Mouse (Mus musculus) lung, postnatal 10 days (tissue): ENCODE data around the gene Cdc42bpb.

Source experiments
- DNase-seq: peaks from one replicate; pipeline ENCODE4 v3.0.0; 2021

Gene Cdc42bpb

DNA sequence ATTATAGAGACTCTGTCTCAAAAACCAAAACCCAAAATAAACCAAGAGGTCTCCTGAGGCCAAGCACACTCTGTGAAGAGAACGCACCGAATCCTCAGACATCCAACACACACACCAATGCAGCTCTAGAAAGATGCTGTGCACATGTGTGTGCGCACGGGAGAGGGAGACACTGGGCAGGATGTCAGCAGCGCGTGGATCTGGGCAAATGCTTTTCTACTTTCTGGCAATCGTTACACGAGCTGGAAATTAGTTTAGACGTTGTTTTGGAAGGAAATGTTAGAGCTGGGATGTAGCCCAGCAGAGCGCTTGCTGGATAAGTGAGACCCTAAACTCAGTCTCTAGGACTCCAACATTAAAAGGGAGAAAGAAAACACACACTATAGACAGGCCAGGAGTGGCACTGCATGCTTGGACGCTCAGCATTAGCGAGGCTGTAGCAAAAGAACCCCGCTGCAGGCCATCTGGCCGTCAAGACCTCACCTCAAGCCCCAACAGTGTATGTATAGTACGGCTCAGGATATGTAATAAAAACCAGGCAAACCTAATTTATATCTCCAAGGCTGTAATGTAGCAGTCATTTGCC is 44.4 kb downstream of the Cdc42bpb start:
- peak; percentile 37 for DNase-seq

- DNase-seq, result no peak
Observed at GRCm38 (mm10) chr12:111332443-111332842, 45.1 kb downstream of the Cdc42bpb start.

DNA sequence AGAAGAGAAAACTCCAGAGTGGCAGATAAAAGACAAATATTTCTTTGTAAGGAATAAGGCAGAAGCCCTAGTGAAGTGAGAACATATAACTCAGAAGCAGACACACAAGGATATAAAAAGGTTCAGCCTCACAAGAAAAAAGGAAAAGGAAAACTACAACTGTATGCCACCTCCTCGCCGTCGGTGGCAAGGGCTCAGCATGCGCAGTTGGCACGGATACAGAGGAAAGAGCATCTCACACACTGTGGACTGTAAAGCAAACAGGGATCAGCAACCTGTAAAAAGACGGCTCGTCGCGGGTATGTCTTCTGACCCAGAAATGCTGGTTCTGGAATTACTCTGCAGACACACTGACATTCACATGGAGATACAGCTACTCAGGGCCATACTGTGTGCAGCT is 45.9 kb downstream of the Cdc42bpb start:
- DNase-seq, result no peak

GRCm38 (mm10) chr12:111329281-111329680 is 48.2 kb downstream of the Cdc42bpb start:
- no peak for DNase-seq

DNA sequence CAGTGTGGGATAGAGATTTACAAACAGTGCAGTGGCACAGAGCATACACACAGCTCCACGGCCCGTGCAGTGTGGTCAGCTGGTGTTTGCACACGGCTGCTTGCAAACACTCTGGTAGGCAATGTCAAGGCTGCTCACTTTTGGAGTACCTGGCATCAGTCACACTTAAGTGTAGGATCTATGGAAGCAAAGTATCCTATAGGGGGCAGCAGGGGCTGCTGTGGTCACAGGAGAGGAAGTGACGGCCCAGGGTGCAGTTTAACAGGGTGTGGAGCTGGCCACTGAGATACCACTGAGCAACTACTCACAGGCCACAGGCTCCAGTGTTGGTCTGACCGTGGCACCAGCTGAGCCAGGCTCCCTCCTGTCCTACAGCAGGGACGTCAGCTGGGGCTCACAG is 49.2 kb downstream of the Cdc42bpb start:
- DNase-seq, result peak; percentile 38

DNA sequence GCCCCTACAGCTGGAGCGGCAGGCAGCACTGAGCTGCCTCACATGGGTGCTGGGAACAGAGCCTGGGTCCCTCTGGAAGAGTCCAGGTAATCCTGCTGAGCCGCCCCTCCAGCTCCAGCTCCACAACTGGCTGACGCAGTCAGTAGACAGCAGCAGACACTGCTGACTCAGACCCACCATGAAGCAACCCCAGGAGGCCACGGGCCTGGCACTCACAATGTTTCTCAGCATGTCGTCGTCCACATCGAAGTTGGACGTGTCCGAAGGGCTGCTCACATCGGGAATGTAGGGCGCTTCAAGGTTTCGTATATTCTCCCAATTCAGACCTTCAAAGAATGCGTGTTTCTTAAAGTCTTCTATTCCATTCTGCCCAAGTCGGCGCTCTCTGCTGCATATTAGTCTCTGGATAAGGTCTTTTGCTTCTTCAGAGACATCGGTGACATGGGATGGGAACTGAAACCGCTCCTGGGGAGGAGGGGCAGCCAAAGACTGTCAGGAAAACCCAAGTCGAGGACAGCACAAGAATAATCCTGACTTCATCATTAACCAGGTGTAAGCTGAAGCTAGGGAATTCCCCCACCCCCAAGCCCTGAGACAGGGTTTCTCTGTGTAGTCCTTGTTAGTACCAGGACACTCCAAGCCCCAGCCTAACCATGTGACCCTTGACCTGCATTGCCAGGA is 51.6 kb downstream of the Cdc42bpb start:
- no peak for DNase-seq

DNA sequence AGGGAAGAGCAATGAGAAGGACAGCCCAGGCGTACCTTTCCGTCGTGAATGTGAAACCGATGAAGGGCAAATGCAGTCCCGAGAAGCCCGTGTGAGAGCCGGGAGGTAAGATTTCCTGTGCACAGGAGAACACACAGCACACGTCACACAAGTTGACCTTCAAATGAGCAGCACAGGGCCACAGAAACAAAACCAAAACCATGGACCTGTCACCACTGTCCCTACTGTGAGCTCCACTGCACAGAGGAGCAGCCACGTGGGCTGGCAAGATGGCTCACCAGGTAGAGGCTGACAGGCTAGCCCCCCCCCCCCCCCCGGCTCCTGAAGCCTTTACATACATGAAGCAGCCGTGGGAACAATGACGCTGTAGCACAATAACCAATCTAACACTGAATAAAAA is 52.6 kb downstream of the Cdc42bpb start:
- DNase-seq, result no peak

DNA sequence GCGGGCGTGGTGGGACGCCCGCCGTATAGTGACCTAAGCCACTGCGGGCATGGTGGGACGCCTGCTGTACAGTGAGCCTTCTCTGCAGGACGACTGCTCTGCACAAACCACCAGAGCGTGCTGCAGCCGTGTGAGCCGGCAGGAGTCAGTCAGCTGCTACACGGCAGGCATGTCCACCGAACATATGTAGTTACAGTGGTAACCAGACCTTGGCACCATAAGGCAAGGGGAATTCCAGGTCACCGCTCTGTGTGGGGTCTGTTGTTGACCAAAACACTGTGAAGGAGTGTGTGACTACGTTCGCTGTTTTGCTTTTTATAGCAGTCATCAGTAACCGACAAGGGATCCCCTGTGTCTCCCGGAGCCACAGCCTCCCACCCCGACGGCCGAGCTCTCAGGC is 53.0 kb downstream of the Cdc42bpb start:
- DNase-seq, result no peak

GRCm38 (mm10) chr12:111323423-111323822 is 54.1 kb downstream of the Cdc42bpb start:
- no peak for DNase-seq

GRCm38 (mm10) chr12:111321832-111322231 is 55.7 kb downstream of the Cdc42bpb start:
- peak; percentile 24 for DNase-seq

DNA sequence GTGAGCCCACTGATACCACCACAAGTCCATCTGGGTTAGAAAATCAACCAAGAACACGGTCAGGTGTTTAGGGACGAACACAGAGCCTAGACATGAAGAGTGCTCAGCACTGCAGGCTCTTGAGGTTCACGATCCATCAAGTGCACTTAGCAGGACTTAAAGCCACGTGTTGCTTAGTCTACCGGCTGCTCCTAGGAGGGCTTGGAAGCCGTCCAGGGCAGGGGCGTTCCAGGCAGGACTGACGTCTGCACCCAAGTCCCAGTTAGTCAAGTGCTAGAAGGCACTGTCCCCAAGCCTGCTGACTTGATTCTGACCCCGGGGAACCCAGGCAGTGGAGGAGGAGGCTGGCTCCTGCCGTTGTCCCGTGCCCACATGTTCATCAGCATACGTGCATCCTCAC is 57.0 kb downstream of the Cdc42bpb start:
- DNase-seq, result peak; percentile 77

GRCm38 (mm10) chr12:111317694-111318093 is 59.8 kb downstream of the Cdc42bpb start:
- DNase-seq, result peak; percentile 53

DNA sequence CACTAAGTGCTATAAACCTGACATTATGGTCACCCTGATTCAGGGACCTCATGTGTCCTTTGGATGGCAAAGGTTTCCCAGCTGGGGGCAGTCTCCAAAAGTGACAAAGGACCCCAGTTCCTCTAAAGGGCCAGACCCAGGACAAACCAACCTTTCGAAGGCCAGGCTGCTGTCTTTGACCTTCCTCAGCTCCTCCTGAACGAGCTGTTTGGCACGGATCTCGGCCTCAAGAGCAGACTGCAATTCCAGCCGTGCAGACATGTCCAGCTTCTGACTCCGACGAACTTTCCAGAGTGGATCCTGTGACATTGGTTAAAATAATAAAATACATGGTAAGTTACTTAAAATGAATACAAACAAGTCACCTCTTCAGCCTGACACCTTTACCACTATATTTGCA is 63.2 kb downstream of the Cdc42bpb start:
- no peak for DNase-seq

GRCm38 (mm10) chr12:111311775-111312174 is 65.7 kb downstream of the Cdc42bpb start:
- DNase-seq, result no peak

- no peak for DNase-seq
Observed at GRCm38 (mm10) chr12:111309931-111310330, 67.6 kb downstream of the Cdc42bpb start.

- no peak for DNase-seq
Observed at GRCm38 (mm10) chr12:111309256-111309655, 68.3 kb downstream of the Cdc42bpb start.

DNA sequence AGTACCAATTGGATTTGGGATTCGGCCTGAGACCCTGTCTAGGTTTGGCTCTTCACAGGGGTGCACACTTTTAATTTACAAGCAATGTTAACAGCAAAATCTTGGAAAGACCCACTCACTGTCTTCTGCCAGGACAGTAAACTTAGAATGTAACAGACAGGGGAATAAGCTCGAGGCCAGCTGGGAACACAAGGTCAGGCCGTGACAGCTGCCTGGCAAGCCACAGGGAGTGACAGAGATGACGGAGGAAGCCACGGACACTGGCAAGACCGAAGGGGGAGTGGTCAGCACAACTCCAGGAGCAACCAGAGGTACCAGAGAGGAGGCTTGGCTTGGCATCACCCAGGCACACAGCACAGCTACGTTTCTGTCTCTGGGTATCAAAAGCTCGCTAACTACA is 70.7 kb downstream of the Cdc42bpb start:
- peak; percentile 32 for DNase-seq

GRCm38 (mm10) chr12:111303702-111304337 is 73.7 kb downstream of the Cdc42bpb start:
- no peak for DNase-seq

DNA sequence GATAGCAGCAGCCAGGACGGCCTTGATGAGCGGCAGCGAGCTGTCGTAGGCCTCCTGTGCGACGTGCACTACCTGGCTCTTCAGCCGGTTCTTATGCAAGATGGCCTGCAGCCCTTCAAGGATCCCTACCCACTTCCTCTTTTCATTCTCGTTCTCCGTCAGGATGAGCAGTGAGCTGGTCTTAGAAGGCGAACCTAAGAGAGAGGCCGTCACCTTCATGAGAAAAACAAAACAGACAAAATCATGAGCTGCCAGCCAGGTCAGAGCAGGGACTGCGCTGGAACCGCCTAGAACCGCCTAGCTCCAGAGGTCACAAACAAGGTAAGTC is 75.5 kb downstream of the Cdc42bpb start:
- DNase-seq, result no peak

GRCm38 (mm10) chr12:111301322-111302017 is 76.0 kb downstream of the Cdc42bpb start:
- DNase-seq, result no peak

DNA sequence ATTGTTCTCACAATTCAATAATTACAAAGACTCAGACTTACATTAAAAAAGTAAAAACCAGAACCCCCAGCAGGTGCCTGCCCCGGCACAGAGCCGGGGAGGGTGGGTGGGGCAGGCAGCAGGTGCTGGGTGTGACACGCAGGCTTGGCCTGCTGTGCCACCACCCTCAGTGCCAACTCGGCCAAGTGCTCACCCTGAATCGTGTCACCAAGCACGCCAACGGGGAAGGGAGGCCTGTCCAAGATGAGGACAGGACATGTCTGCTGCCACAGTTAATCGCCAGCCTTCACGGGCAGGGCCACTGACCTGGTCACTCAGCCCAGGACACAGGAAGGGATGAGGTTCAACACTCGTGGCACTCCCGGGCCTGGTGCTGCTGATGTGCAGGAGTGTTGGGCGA is 84.5 kb downstream of the Cdc42bpb start:
- no peak for DNase-seq

- peak; percentile 30 for DNase-seq
Observed at GRCm38 (mm10) chr12:111284532-111284931, 93.0 kb downstream of the Cdc42bpb start.

DNA sequence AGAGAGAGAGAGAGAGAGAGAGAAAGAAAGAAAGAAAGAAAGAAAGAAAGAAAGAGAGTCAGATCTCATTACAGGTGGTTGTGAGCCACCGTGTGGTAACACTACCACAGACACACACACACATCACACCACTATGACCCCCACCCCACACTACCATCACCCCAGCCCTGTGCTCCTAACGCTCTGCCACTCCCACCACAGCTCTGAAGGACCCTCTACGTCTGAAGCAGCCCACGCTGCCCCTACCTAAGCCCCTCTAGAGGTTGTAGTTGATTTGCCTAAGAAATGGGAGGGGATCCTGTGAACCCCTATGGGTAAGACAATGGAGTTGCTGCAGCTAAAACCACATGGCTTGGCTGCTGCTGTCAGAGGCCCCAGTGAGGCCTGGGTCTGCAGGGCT is 93.9 kb downstream of the Cdc42bpb start:
- no peak for DNase-seq

DNA sequence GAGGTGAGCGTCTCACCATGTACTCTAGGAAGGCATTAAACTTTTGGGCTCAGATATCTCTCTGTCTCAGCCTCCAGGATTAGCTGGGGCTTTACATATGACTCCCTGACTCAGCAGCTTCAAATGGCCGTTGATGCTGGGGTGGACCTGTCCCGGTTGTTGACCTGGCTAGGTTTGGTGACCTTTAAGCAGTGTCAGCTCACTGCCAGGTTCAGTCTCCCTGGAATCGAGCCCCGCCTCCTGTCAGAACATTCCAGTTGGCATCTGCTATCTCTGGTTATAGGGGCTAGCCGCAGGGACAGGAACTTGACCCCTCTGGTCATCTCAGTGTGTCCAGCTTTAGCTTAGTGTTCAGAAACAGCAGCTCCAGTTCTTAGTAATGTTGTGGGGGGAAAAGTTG is 101.1 kb downstream of the Cdc42bpb start:
- DNase-seq, result no peak
